Mouse (Mus musculus) forebrain, embryonic 13.5 days (tissue): ENCODE results near the gene Cfap206. TPM values are rescaled to one million over a fixed set of nuclear protein-coding genes. Genes with fewer than 3 reads are reported as not detected.

Experiments used
- ATAC-seq: fragments of 200-750 bp; cut with Nextera tagmentation; 2 replicates; pipeline ENCODE4 v1.8.0; 2017
- H3K27ac ChIP-seq: fragments of 300-500 bp; sonication (generic); 2 replicates; pipeline ENCODE4 v1.5.1; 2015; ENCODE audit warnings: inconsistent platforms, mild to moderate bottlenecking, moderate library complexity
- H3K27me3 ChIP-seq: fragments of 300-500 bp; sonication (generic); 2 replicates; pipeline ENCODE4 v1.6.1; 2015; ENCODE audit warnings: mild to moderate bottlenecking, inconsistent platforms
- H3K36me3 ChIP-seq: fragments of 300-500 bp; sonication (generic); 2 replicates; pipeline ENCODE4 v1.6.1; 2015; ENCODE audit warnings: mild to moderate bottlenecking, inconsistent platforms; ENCODE audit not compliant: poor library complexity, severe bottlenecking
- H3K4me1 ChIP-seq: fragments of 300-500 bp; sonication (generic); 2 replicates; pipeline ENCODE4 v1.6.1; 2015; ENCODE audit warnings: inconsistent platforms
- H3K4me2 ChIP-seq: fragments of 300-500 bp; sonication (generic); 2 replicates; pipeline ENCODE4 v1.6.1; 2015; ENCODE audit warnings: inconsistent platforms, mild to moderate bottlenecking, moderate library complexity
- H3K4me3 ChIP-seq: fragments of 300-500 bp; sonication (generic); 2 replicates; pipeline ENCODE4 v1.5.1; 2015; ENCODE audit warnings: mild to moderate bottlenecking, inconsistent platforms
- H3K9ac ChIP-seq: fragments of 300-500 bp; sonication (generic); 2 replicates; pipeline ENCODE4 v1.6.1; 2015; ENCODE audit warnings: mild to moderate bottlenecking, inconsistent platforms
- H3K9me3 ChIP-seq: fragments of 300-500 bp; sonication (generic); replicated peaks from 2 replicates; pipeline ENCODE4 v1.6.1; 2016; ENCODE audit warnings: inconsistent platforms
- WGBS: fragments of 180-500 bp; shearing (Covaris S2); methylation state at CpG from one replicate; pipeline ENCODE4 v1.1.7; 2015; 5-methylcytosine and 5-hydroxymethylcytosine counted together
- polyA plus RNA-seq: library from polyadenylated mRNA; unstranded; fragments of >200 nt; fragmentation: Nextera tagmentation; extraction: Ambion mirVana; gene quantifications from 2 replicates; pipeline ENCODE4 v1.2.1, GENCODE M21; 2015

Cfap206 gene
- polyA plus RNA-seq, 1 experiment from 2014 or later, result 1.4 TPM

- no peak overlapping the region for H3K9ac ChIP-seq
These were observed 10.6 kb downstream of the Cfap206 start for GRCm38 (mm10) chr4:34719421-34719820.

GRCm38 (mm10) chr4:34715062-34715461 is 14.9 kb downstream of the Cfap206 start:
- WGBS, result 93% methylated on average over 1 of the region's 1 CpGs

More at GRCm38 (mm10) chr4:34719421-34719820, 10.6 kb downstream of the Cfap206 start:
- no peaks in the 10 kb centered on the region for H3K36me3 ChIP-seq
- H3K27me3 ChIP-seq, result no peaks in the 10 kb centered on the region
- no peaks in the 10 kb centered on the region for H3K4me1 ChIP-seq
- H3K4me2 ChIP-seq, result no peak overlapping the region
- no peak overlapping the region for H3K27ac ChIP-seq
- WGBS, result 98% methylated on average over 12 of the region's 12 CpGs
- H3K4me3 ChIP-seq, result no peak overlapping the region
- no peaks in the 10 kb centered on the region; the same call in 1 of the 2 replicates for H3K9me3 ChIP-seq
- ATAC-seq, result no peak

DNA sequence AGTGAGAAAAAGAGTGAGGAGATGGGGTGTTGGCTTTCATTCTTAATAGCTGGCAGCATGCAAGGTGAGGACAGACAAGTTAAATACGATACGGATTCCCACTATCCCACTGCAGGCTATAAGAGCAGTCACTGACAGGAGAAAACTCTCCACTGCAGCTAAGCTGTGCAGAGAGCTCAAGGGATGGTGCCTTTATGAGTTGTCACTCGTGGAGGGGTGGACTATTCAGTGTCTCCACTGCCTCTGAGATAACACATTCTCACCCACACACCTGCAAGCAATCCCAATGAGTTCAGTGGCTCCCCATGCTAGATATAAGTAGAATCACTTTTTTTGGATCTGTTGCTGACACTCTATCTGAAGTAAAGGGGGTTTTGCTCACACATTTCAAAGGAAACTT is 21.9 kb downstream of the Cfap206 start:
- Histone ChIP-seq H3K4me2 (no peak overlapping the region), H3K4me1 (no peaks in the 10 kb centered on the region), H3K36me3 (no peaks in the 10 kb centered on the region), H3K9me3 (peaks cover 4% of the 10 kb centered on the region; the same call in 1 of the 2 replicates), H3K27me3 (no peaks in the 10 kb centered on the region), H3K9ac (no peak overlapping the region), H3K4me3 (no peak overlapping the region), H3K27ac (no peak overlapping the region)
- WGBS, result 89% methylated on average over 3 of the region's 3 CpGs
- ATAC-seq, result no peak

More at GRCm38 (mm10) chr4:34715062-34715461, 14.9 kb downstream of the Cfap206 start:
- Histone ChIP-seq H3K27ac (no peak overlapping the region), H3K9ac (no peak overlapping the region), H3K36me3 (no peaks in the 10 kb centered on the region), H3K27me3 (no peaks in the 10 kb centered on the region), H3K4me3 (no peak overlapping the region), H3K4me1 (no peaks in the 10 kb centered on the region), H3K9me3 (peaks cover 4% of the 10 kb centered on the region), H3K4me2 (no peak overlapping the region)
- no peak for ATAC-seq

GRCm38 (mm10) chr4:34707248-34707647 is 22.8 kb downstream of the Cfap206 start:
- Histone ChIP-seq H3K27ac (no peak overlapping the region), H3K4me1 (no peaks in the 10 kb centered on the region), H3K9me3 (peaks cover 4% of the 10 kb centered on the region; the same call in 1 of the 2 replicates), H3K4me2 (no peak overlapping the region), H3K36me3 (no peaks in the 10 kb centered on the region), H3K27me3 (no peaks in the 10 kb centered on the region), H3K9ac (no peak overlapping the region), H3K4me3 (no peak overlapping the region)
- ATAC-seq, result no peak
- whole genome bisulfite sequencing, result 76% methylated on average over 3 of the region's 3 CpGs

DNA sequence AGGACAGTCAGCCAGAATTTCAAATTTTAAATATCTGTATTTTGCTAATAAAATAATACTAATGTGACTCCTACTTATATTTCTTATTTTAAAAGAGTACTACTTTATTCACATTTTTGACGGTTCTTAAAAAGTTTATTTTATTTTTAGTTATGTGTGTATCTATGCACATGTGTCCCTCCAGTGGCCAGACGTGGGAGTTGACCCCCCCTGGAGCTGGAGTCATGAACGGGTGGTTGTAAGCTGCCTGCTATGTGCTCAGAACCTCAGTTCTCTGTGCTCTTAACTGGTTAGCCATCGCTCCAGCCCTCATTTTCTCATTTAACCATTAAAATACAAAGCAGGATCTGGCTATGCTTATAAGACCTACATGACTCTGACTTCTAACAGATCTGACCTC is 27.0 kb downstream of the Cfap206 start:
- Histone ChIP-seq H3K9ac (no peak overlapping the region), H3K27ac (no peak overlapping the region), H3K4me3 (no peak overlapping the region), H3K9me3 (no peaks in the 10 kb centered on the region), H3K27me3 (no peaks in the 10 kb centered on the region), H3K4me1 (no peaks in the 10 kb centered on the region), H3K36me3 (no peaks in the 10 kb centered on the region), H3K4me2 (no peak overlapping the region)
- WGBS, result 80% methylated on average over 4 of the region's 4 CpGs
- ATAC-seq, result no peak

DNA sequence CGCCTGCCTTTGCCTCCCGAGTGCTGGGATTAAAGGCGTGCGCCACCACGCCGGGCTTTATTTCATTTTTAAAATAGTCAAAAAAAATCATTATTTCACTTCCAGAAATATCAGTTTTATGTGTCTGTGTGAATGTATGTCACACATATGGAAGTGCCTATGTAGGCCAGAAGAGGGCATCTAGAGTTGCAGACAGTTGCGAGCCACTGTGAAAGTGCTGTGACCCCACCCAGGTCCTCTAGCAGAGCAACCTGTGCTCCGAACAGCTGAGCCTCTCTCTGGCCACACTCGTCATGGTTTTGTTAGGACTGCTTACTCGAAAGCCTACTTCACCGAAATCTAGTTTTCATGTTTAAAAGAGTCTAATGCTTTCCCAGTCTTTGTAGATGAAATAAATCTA is 27.8 kb downstream of the Cfap206 start:
- Histone ChIP-seq H3K36me3 (no peaks in the 10 kb centered on the region), H3K27me3 (no peaks in the 10 kb centered on the region), H3K9ac (no peak overlapping the region), H3K4me3 (no peak overlapping the region), H3K4me1 (no peaks in the 10 kb centered on the region), H3K9me3 (no peaks in the 10 kb centered on the region), H3K27ac (no peak overlapping the region), H3K4me2 (no peak overlapping the region)
- WGBS, result 96% methylated on average over 11 of the region's 11 CpGs
- no peak for ATAC-seq

DNA sequence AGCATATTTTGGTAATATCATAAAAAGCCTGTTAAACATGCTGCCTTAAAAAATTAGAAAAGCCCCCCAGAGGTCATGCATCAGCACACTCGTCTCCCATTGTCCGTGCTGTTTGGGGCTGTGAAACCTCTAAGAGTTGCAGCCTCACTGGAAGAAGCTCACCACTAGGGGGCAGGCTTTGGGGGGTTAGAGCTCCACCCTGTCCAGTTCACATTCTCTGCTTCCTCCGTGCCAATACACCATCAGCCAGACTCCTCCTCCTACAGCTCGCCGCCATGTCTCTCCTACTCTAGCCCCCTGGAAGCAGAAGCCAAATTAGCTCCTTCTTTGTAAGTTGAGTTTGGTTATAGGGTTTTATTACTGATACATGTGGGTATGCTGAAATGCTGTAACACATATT is 28.5 kb downstream of the Cfap206 start:
- Histone ChIP-seq H3K27me3 (no peaks in the 10 kb centered on the region), H3K4me3 (no peak overlapping the region), H3K36me3 (no peaks in the 10 kb centered on the region), H3K4me1 (no peaks in the 10 kb centered on the region), H3K27ac (no peak overlapping the region), H3K9me3 (no peaks in the 10 kb centered on the region), H3K4me2 (no peak overlapping the region), H3K9ac (no peak overlapping the region)
- no peak for ATAC-seq
- WGBS, result 35% methylated on average over 5 of the region's 5 CpGs

- H3K4me1 ChIP-seq, result peaks cover 10% of the 10 kb centered on the region
- no peaks in the 10 kb centered on the region for H3K36me3 ChIP-seq
- no peak overlapping the region for H3K4me3 ChIP-seq
- H3K27ac ChIP-seq, result no peak overlapping the region
- H3K27me3 ChIP-seq, result no peaks in the 10 kb centered on the region
- H3K9ac ChIP-seq, result no peak overlapping the region
- ATAC-seq, result no peak
- H3K9me3 ChIP-seq, result no peaks in the 10 kb centered on the region
- WGBS, result 73% methylated on average over 3 of the region's 3 CpGs
- peak overlapping the region; percentile 63 for H3K4me2 ChIP-seq
These were observed 42.0 kb downstream of the Cfap206 start for GRCm38 (mm10) chr4:34688021-34688420.

DNA sequence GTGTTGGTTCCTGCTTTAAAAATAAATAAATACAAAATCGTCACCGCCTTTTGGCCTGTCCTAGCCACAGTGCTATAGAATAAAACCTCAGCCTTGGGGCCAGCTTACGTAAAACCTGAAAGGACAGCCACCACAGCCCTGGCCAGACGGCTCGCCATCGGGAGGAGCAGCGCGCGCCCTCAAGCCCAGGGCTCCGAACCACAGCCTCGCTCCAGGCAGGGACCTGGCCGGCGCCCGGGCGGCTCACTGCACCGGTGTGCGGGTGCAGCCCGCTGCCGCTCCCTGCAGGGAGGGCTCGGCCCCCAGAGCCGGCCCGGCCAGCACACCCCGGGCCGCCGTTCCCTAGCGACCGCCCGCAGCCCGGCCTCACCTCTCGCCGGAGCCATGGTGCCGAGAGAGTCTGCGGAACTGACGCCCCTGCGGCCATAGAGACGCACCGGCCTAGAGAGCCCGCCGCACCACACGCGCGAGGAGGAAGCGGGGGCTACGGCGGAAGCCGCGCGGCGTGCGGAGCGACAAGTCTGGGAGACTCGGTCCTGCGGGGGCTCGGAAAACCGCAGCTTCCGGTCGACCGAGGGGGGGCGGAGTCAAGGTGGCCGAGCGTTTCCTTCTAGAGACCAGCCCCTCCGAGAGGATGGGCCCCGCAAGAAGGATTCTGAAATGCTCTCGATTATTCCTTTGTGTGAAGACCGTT is 43.0 kb downstream of the Cfap206 start, which contains the start of gene Slc35a1:
Gene Slc35a1, minus strand, starts transcription at position 565 of the 694 bp plus-strand sequence.
- peaks cover 7% of the 10 kb centered on the region for H3K36me3 ChIP-seq
- peak within 1 kb of the TSS; percentile 96 for H3K27ac ChIP-seq
- WGBS, result under 1% methylated on average over 62 of the region's 65 CpGs
- peak within 1 kb of the TSS; percentile 92 for H3K4me3 ChIP-seq
- ATAC-seq, result peak; percentile 99
- peak within 1 kb of the TSS; percentile 98 for H3K9ac ChIP-seq
- H3K4me1 ChIP-seq, result peaks cover 10% of the 10 kb centered on the region
- H3K27me3 ChIP-seq, result no peaks in the 10 kb centered on the region
- no peaks in the 10 kb centered on the region for H3K9me3 ChIP-seq
- H3K4me2 ChIP-seq, result peak within 1 kb of the TSS; percentile 63

- peaks cover 40% of the 10 kb centered on the region for H3K36me3 ChIP-seq
- no peaks in the 10 kb centered on the region for H3K9me3 ChIP-seq
- no peak for ATAC-seq
- no peak overlapping the region for H3K9ac ChIP-seq
- H3K4me3 ChIP-seq, result no peak overlapping the region
- H3K27me3 ChIP-seq, result no peaks in the 10 kb centered on the region
- H3K27ac ChIP-seq, result no peak overlapping the region
- 87% methylated on average over 5 of the region's 5 CpGs for WGBS
- no peaks in the 10 kb centered on the region for H3K4me1 ChIP-seq
- H3K4me2 ChIP-seq, result no peak overlapping the region
These were observed 49.5 kb downstream of the Cfap206 start for GRCm38 (mm10) chr4:34680530-34680929.

- H3K9ac ChIP-seq, result no peak overlapping the region
- no peak overlapping the region for H3K27ac ChIP-seq
- no peak overlapping the region for H3K4me2 ChIP-seq
- H3K4me3 ChIP-seq, result no peak overlapping the region
- no peak for ATAC-seq
- H3K27me3 ChIP-seq, result no peaks in the 10 kb centered on the region
- 94% methylated on average over 5 of the region's 5 CpGs for WGBS
- H3K4me1 ChIP-seq, result no peaks in the 10 kb centered on the region
- H3K36me3 ChIP-seq, result peaks cover 40% of the 10 kb centered on the region
- no peaks in the 10 kb centered on the region for H3K9me3 ChIP-seq
These were observed 56.3 kb downstream of the Cfap206 start for GRCm38 (mm10) chr4:34673721-34674120.

DNA sequence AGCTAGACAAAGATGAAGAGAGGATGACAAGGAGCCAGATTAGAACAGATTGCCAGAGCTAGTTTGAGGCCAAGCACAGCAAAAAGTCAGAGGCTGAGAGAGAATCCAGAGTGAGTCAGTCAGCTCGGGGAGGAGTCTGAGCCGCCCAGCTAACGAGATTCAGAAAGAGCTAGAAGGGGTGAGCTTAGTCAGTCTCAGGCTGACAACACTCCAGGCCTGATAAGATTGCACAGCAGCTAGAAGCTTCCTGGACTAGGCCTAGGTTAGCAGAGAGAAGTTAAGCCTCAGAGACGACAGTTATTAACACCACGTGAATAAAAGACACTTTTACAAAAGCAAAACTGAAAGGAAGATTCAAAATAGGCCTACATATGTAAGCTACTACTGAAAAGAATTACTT is 62.1 kb downstream of the Cfap206 start:
- no peaks in the 10 kb centered on the region for H3K27me3 ChIP-seq
- H3K9ac ChIP-seq, result no peak overlapping the region
- WGBS, result 93% methylated on average over 5 of the region's 5 CpGs
- no peak for ATAC-seq
- H3K4me3 ChIP-seq, result no peak overlapping the region
- peaks cover 63% of the 10 kb centered on the region for H3K36me3 ChIP-seq
- no peak overlapping the region for H3K4me2 ChIP-seq
- no peaks in the 10 kb centered on the region for H3K9me3 ChIP-seq
- no peaks in the 10 kb centered on the region for H3K4me1 ChIP-seq
- H3K27ac ChIP-seq, result no peak overlapping the region

DNA sequence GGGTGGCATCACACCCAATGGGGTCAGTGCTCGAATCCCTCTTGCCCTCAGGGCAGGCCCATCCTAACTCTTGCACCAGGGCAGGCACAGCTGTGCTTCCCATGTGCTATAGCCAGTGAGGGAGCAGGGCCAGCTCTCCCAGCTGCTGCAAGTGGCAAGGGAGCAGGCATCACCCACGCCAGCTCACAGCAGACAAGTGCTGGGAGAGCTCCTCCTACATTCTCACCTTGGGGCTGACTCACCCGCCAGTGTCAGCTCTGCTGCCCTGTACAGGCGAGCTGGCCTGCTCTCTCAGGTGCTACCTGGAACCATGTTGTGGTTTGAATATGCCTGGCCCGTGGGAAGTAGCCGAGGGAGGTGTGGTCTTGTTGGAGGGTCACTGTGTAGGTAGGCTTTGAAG is 68.1 kb downstream of the Cfap206 start:
- Histone ChIP-seq H3K4me3 (no peak overlapping the region), H3K9me3 (no peaks in the 10 kb centered on the region), H3K9ac (no peak overlapping the region), H3K36me3 (peaks cover 82% of the 10 kb centered on the region), H3K27me3 (no peaks in the 10 kb centered on the region), H3K27ac (no peak overlapping the region), H3K4me1 (no peaks in the 10 kb centered on the region), H3K4me2 (no peak overlapping the region)
- 87% methylated on average over 6 of the region's 6 CpGs for WGBS
- ATAC-seq, result peak; percentile 27; the same call in 1 of the 2 replicates
